Mouse (Mus musculus): ENCODE measurements around the gene Atp10a.
"Not testable (repeated sequence)": the region's sequence is repeated elsewhere in the genome, so short reads cannot be mapped to it uniquely, and the experiment has no call there.

Atp10a gene

GRCm38 (mm10) chr7:58800916-58801315 is 144.9 kb downstream of the Atp10a start:
- DNase-seq, result no peak

GRCm38 (mm10) chr7:58801791-58802190 is 145.8 kb downstream of the Atp10a start:
- DNase-seq, result no peak

- DNase-seq, result no peak
These were observed 166.2 kb downstream of the Atp10a start for GRCm38 (mm10) chr7:58822147-58822681.

GRCm38 (mm10) chr7:58824686-58825085 is 168.7 kb downstream of the Atp10a start:
- no peak for DNase-seq

DNA sequence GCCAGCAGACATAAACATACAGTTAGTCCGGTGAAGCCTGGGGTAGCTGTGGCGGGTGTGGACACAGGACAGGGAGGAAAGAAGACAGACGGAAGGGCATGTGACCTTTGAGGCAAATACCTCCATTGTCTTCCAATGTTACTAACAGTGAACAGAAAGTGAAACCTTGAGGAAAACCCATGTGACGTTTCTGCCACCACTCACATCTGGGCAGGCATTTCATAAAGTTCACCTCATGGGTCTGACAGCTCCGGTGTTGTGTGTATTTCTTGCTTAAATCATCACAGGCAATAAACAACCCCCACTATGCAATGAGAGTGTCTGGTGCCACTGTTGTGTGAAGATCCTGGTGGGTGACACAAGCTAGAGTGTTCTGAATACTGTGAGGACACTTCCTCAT is 173.1 kb downstream of the Atp10a start:
- DNase-seq, result no peak

- DNase-seq, result not testable (repeated sequence)
These were observed 181.1 kb downstream of the Atp10a start for GRCm38 (mm10) chr7:58836855-58837606.

DNA sequence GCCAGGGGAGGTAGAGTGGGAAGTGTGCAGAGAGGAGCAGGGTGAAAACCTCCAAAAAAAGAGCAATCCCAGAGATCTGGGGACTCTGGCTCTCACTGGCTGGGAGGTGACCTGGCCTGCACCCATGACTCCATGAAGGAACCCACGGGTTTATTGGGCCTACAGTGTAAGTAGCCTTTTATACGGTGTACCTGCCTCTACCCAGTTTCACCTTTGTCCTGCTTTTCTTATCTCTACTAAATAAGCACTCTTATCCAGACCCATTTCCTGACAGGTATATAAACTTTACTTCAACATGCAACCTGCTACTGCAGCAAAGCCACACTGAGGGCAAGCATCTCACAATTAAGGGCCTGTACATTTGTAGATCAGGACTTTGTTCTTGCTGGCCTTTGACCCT is 184.4 kb downstream of the Atp10a start:
- DNase-seq, result no peak

GRCm38 (mm10) chr7:58841066-58841465 is 185.1 kb downstream of the Atp10a start:
- DNase-seq, result no peak

DNA sequence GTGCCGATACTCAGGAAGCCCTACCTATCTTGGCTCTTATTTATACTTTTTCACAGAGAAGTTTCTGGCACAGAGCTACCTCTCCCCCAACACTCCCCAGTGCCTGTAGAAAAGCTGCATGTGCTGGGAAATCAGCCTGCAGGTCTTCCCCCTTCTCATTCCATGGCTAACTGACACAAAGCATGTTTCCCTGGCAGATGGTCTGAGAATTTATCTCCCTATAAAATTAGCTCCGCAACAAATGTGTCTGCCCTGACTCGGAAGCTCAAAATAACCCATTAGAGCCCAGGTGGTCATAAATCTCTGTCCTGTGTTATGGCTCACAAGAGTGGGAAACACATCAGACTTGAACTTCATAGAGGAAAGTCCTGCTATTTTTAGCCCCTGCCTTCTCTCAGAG is 186.9 kb downstream of the Atp10a start:
- DNase-seq, result no peak

DNA sequence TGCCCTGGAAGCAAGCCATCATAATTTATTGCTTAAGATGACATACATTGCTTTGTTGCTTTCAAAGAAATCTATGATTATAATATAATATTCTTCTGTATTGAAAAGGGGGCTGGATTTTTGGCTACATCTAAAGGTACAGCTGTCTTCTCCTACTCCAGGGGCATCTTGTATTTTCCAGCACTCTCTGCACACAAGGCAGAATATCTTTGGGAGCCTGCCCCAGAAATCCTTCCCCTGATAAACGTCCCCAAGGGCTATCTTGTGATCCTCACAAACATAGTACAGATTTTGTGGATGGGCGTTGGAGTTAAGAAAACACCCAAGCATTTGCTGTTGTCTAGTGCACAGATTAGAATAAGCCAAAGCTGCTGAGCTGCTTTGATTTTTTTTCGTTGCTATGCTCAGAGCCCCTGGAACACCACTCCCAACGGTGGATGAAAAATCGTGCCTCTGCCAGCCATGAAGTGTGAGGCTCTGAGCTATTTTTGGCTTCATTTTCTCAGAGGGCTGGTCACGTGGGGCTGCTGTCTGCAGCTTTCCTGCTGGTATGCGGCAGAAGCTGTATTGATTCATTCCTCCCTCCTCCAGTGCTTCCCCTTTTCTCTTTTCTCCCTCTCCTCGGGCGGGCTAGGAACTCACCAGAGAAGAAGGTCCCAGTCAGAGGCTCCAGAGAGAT is 187.9 kb downstream of the Atp10a start:
- peak; percentile 74 for DNase-seq

- DNase-seq, result no peak
These were observed 188.5 kb downstream of the Atp10a start for GRCm38 (mm10) chr7:58844449-58844848.

DNA sequence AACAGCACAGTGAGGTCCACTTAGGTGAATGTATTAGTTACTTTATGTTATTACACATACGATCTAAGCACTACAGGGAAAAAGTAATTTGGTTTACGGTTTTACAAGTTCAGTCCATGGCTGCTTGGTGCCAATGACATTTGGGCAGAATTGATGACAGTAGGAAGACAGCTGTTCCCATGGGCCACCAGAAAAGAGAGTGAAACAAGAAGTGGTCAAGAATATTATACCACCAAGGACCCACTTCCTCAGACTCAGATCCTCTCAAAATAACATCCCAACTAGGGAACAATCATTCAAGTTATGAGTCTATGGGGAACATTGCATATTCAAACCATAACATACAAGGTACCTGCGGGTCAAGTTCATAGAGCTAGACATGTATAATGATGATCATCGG is 203.0 kb downstream of the Atp10a start:
- DNase-seq, result no peak

GRCm38 (mm10) chr7:58863174-58863573 is 207.2 kb downstream of the Atp10a start:
- no peak for DNase-seq

GRCm38 (mm10) chr7:58866865-58867614 is 211.1 kb downstream of the Atp10a start:
- no peak for DNase-seq

DNA sequence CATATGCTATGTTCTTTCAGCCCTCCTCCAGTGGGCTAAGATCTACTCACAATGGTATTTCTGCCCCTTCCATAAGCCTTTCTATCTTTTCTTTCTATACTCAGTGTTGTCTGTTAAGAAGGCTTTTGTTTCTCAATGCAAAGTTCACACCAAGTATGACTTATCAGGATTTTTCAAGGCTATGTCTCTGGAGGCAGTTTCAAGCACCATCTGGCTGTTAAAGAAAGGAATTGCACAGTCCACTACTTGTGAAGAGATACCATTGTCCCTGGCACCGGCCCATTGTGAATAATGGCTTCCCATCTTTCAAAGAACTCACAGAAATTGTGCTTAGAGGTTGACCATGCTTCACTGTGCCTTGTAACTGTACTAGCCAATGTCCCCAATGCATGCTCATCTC is 214.7 kb downstream of the Atp10a start:
- peak; percentile 2 for DNase-seq

DNA sequence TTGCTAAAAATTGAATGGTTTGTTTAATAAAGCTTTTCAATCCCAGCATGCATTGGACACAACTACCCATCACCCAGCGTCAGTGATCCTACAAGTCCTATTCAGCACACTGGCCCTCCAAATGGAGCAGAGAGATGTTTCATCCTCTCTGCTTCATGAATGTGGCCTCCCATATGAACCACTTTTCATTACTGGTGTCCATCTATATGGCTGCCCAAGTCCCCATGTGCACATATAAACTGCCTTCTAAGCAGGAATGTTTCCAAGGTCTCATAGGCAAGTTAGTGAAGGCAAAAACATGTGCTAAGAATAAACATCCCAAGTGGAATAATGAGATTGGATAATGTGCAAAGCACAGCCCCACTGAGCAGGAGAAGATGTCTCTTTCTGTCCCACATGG is 217.7 kb downstream of the Atp10a start:
- no peak for DNase-seq

Measured in right cerebral cortex, postnatal 4 days (tissue).